Mouse (Mus musculus) forebrain, embryonic 10.5 days (tissue): ENCODE measurements around the gene Parvb. TPM values are rescaled to one million over a fixed set of nuclear protein-coding genes. Genes with fewer than 3 reads are reported as not detected.
A peak's percentile ranks its signal among the peaks of the same experiment; 100 is the strongest.

Experiments used
- DNase-seq: peaks from one replicate; pipeline ENCODE4 v3.0.0-alpha.2; 2017; ENCODE audit warnings: low spot score; ENCODE audit errors: extremely low spot score
- H3K27ac ChIP-seq: fragments of 300-500 bp; sonication (generic); 2 replicates; pipeline ENCODE4 v1.5.1; 2016; ENCODE audit warnings: mild to moderate bottlenecking
- H3K27me3 ChIP-seq: fragments of 300-500 bp; sonication (generic); 2 replicates; pipeline ENCODE4 v1.6.1; 2016; ENCODE audit warnings: mild to moderate bottlenecking; ENCODE audit not compliant: poor library complexity, severe bottlenecking
- H3K36me3 ChIP-seq: fragments of 300-500 bp; sonication (generic); replicated peaks from 2 replicates; pipeline ENCODE4 v1.6.1; 2016; ENCODE audit warnings: mild to moderate bottlenecking, moderate library complexity
- H3K4me1 ChIP-seq: fragments of 300-500 bp; sonication (generic); 2 replicates; pipeline ENCODE4 v1.6.1; 2016
- H3K4me3 ChIP-seq: fragments of 300-500 bp; sonication (generic); 2 replicates; pipeline ENCODE4 v1.5.1; 2016; ENCODE audit warnings: mild to moderate bottlenecking, moderate library complexity
- H3K9me3 ChIP-seq: fragments of 300-500 bp; sonication (generic); 2 replicates; pipeline ENCODE4 v1.6.1; 2016; ENCODE audit warnings: mild to moderate bottlenecking, moderate library complexity
- WGBS: fragments of 180-500 bp; shearing (Covaris S2); methylation state at CpG from one replicate; pipeline ENCODE4 v1.1.7; 2016; 5-methylcytosine and 5-hydroxymethylcytosine counted together
- polyA plus RNA-seq: library from polyadenylated mRNA; unstranded; fragments of >200 nt; fragmentation: Nextera tagmentation; extraction: Ambion mirVana; gene quantifications from 2 replicates; pipeline ENCODE4 v1.2.1, GENCODE M21; 2016

The Parvb gene
- polyA plus RNA-seq, 1 experiment from 2014 or later, result 3.3 TPM

- Histone ChIP-seq H3K36me3 (peaks cover 86% of the 10 kb centered on the region), H3K4me3 (no peak overlapping the region), H3K4me1 (peaks cover 41% of the 10 kb centered on the region), H3K27ac (no peak overlapping the region), H3K27me3 (no peaks in the 10 kb centered on the region), H3K9me3 (no peaks in the 10 kb centered on the region)
- WGBS, result 90% methylated on average over 13 of the region's 13 CpGs
- DNase-seq, result no peak
Measured at GRCm38 (mm10) chr15:84210941-84211340, 20.9 kb upstream of the Parvb start.

GRCm38 (mm10) chr15:84211564-84211963 lies 20.3 kb upstream of the Parvb start:
- Histone ChIP-seq H3K27me3 (no peaks in the 10 kb centered on the region), H3K4me1 (peaks cover 47% of the 10 kb centered on the region), H3K36me3 (peaks cover 80% of the 10 kb centered on the region), H3K4me3 (no peak overlapping the region), H3K27ac (no peak overlapping the region), H3K9me3 (no peaks in the 10 kb centered on the region)
- WGBS, result 80% methylated on average over 4 of the region's 4 CpGs
- no peak for DNase-seq

GRCm38 (mm10) chr15:84212031-84212755 lies 19.6 kb upstream of the Parvb start:
- Histone ChIP-seq H3K27ac (no peak overlapping the region), H3K36me3 (peaks cover 74% of the 10 kb centered on the region)
- 44% methylated on average over 6 of the region's 6 CpGs for WGBS

DNA sequence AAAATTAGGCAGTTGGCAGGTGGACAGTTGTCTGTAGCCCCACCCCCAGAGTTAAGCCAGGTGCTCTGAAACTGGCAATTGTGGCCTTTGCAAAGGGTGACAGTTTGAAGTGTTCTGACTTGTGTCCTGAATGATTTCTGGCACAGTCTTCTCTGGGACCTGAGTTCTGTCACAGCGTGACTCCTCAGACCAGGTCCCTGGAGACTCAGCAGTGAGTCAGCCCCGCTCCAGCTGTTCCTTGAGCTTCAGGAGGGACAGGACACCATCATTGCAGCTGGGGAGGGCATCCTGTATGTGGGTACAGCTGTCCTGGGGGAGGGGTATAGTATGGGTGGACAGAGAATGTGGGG lies 19.1 kb upstream of the Parvb start:
- Histone ChIP-seq H3K27ac (no peak overlapping the region), H3K36me3 (peaks cover 69% of the 10 kb centered on the region)

More at GRCm38 (mm10) chr15:84212031-84212755, 19.6 kb upstream of the Parvb start:
- no peak overlapping the region for H3K4me3 ChIP-seq
- H3K4me1 ChIP-seq, result peaks cover 53% of the 10 kb centered on the region
- peak; percentile 85 for DNase-seq
- no peaks in the 10 kb centered on the region for H3K9me3 ChIP-seq
- H3K27me3 ChIP-seq, result no peaks in the 10 kb centered on the region

DNA sequence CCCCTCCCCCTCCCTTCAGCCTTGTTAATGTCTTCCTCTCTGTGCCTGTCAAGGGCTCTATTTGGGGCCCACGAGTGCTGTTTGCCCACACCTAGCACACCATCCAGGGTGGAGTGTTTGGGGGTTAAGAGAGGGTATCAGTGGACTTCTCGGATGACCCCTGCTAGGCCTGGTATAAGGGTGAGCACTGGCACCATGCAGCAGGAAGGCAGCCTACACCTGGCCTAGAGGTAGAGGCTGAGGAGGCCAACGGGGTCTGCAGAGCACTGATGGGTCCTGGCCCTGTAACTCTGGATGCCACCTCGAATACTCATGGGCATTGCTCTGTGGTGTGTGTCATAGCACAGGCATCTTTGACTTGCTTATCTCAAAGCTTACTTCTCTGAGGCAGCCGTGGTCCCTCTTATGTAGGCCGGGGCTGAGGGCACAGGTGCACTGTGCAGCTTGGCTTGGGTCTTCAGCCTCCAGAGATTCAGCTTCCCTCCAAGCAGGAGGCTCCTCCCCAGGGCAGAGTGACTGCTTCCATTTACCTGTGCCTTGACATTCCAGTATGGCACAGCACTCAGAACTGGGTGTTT lies 18.6 kb upstream of the Parvb start:
- peaks cover 64% of the 10 kb centered on the region for H3K36me3 ChIP-seq
- H3K9me3 ChIP-seq, result no peaks in the 10 kb centered on the region
- DNase-seq, result no peak
- 92% methylated on average over 6 of the region's 6 CpGs for WGBS
- no peak overlapping the region for H3K4me3 ChIP-seq
- H3K27me3 ChIP-seq, result no peaks in the 10 kb centered on the region
- no peak overlapping the region for H3K27ac ChIP-seq
- peaks cover 64% of the 10 kb centered on the region for H3K4me1 ChIP-seq

More for the DNA sequence above, 19.1 kb upstream of the Parvb start:
- H3K27me3 ChIP-seq, result no peaks in the 10 kb centered on the region
- DNase-seq, result no peak
- H3K4me1 ChIP-seq, result peaks cover 59% of the 10 kb centered on the region
- 81% methylated on average over 2 of the region's 2 CpGs for WGBS
- H3K9me3 ChIP-seq, result no peaks in the 10 kb centered on the region
- H3K4me3 ChIP-seq, result no peak overlapping the region

- Histone ChIP-seq H3K27me3 (no peaks in the 10 kb centered on the region), H3K4me1 (peaks cover 76% of the 10 kb centered on the region), H3K4me3 (no peak overlapping the region), H3K9me3 (no peaks in the 10 kb centered on the region), H3K27ac (no peak overlapping the region), H3K36me3 (peaks cover 53% of the 10 kb centered on the region)
- no peak for DNase-seq
- WGBS, result 91% methylated on average over 7 of the region's 7 CpGs
Measured at GRCm38 (mm10) chr15:84214476-84214875, 17.4 kb upstream of the Parvb start.

DNA sequence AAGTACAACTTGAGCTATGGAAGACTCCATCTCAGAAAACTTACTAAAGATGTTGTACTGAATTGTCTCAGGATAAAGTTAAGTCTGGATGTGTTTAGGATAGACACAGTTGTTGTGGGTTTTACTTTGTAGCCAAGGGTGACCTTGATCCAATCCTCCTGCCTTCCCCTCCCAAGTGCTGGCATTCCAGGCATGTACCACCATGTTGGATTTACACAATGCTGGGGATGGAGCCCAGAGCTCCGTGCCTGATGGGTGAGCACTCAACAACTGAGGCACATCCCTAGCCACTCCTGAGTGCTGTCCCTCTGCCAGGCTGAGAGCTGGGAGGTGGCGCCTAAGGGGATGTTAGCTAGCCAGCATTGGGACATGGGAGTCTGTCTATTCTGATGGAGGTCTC lies 16.6 kb upstream of the Parvb start:
- Histone ChIP-seq H3K4me3 (no peak overlapping the region), H3K36me3 (peaks cover 45% of the 10 kb centered on the region), H3K27ac (0 out of 2 replicates have a peak overlapping the region, but pooled peaks have one; percentile 45), H3K27me3 (no peaks in the 10 kb centered on the region), H3K4me1 (peaks cover 80% of the 10 kb centered on the region), H3K9me3 (no peaks in the 10 kb centered on the region)
- 90% methylated on average over 2 of the region's 2 CpGs for WGBS
- no peak for DNase-seq

DNA sequence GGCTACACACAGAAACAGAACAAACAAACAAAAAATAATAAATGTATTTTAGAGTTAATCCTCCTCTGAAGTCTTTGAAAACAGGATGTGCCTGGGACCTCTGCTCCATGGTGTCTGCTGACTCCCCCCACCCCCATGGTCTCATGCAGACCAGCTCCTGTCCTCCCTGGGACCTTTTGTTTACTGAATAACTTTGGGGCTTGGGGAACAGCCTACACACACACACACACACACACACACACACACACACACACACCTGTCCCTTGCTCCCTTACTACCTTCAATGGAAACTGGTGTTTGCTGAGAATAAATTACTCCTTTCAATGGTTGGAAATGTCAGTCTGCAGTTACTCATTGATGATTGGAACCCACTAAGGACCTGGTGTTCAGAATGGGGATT lies 15.8 kb upstream of the Parvb start:
- H3K27me3 ChIP-seq, result no peaks in the 10 kb centered on the region
- H3K4me3 ChIP-seq, result no peak overlapping the region
- H3K4me1 ChIP-seq, result peaks cover 80% of the 10 kb centered on the region
- no peak for DNase-seq
- no peaks in the 10 kb centered on the region for H3K9me3 ChIP-seq
- peaks cover 37% of the 10 kb centered on the region for H3K36me3 ChIP-seq
- H3K27ac ChIP-seq, result peak overlapping the region; percentile 72

DNA sequence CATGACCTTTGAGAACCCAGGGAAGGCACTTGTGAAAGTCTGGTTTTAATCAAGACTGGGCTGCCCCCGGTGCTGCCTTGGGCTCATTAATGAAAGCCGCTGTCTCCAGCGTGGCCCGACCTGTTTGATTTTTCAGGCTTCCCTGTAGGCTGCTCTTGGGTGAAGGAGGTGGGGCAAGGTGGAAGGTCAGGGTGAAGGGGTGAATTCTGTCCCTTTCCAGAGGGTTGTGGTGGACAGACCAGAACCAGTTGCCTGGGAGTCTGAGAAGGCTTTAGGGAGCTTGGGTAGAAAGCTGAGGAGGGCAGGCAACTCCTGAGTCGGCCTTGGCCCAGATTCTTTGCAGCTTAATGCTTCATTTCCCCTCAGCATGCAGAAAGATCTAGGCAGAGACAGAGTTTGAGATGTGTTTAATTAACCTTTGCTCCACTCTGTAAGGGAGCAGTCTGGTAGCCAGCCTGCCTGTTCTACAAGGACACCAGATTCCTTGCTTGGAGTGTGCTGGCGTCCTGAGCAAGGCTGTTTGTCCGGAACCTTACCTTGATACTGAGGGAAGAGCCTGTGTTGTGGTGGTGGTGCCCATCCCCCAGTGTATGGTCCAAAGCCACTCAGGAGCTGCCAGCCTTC lies 15.3 kb upstream of the Parvb start:
- DNase-seq, result peak; percentile 42
- H3K4me1 ChIP-seq, result peaks cover 80% of the 10 kb centered on the region
- peaks cover 32% of the 10 kb centered on the region for H3K36me3 ChIP-seq
- WGBS, result 36% methylated on average over 7 of the region's 7 CpGs
- H3K9me3 ChIP-seq, result no peaks in the 10 kb centered on the region
- H3K27ac ChIP-seq, result peak overlapping the region; percentile 72
- no peak overlapping the region for H3K4me3 ChIP-seq
- no peaks in the 10 kb centered on the region for H3K27me3 ChIP-seq

GRCm38 (mm10) chr15:84217969-84218782 lies 13.7 kb upstream of the Parvb start:
- Histone ChIP-seq H3K4me3 (no peak overlapping the region), H3K27me3 (no peaks in the 10 kb centered on the region), H3K9me3 (no peaks in the 10 kb centered on the region), H3K4me1 (peaks cover 67% of the 10 kb centered on the region), H3K36me3 (peaks cover 22% of the 10 kb centered on the region), H3K27ac (peak overlapping the region; percentile 74)
- no peak for DNase-seq
- 58% methylated on average over 23 of the region's 23 CpGs for WGBS

DNA sequence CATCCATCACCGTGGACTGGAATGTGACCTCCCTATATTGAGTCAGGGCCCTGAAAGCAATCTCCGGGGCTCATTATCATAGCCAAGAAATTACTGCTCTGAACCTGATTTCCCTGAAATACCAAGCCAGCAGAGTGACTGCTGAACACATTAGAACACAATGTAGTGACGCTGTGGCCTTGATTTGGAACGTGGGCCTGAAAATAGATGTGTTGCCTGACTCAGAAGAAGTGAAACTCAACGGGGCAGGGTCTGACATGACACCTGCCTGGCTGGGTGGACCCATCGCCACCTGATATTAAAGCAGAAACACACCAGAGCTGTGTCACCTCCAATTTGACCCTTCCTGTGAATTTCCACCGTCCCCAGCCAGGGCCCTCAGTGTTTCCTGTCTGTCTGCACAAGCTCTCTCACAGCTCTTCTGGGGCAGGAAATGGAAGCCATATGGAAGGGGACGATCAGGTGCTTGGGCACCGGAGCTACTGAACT lies 13.0 kb upstream of the Parvb start:
- H3K9me3 ChIP-seq, result no peaks in the 10 kb centered on the region
- 59% methylated on average over 9 of the region's 9 CpGs for WGBS
- H3K4me1 ChIP-seq, result peaks cover 66% of the 10 kb centered on the region
- no peak overlapping the region for H3K4me3 ChIP-seq
- peak overlapping the region; percentile 74 for H3K27ac ChIP-seq
- H3K27me3 ChIP-seq, result peaks cover 2% of the 10 kb centered on the region; the same call in 1 of the 2 replicates
- peaks cover 15% of the 10 kb centered on the region for H3K36me3 ChIP-seq
- no peak for DNase-seq

- H3K4me1 ChIP-seq, result peaks cover 40% of the 10 kb centered on the region
- no peaks in the 10 kb centered on the region for H3K36me3 ChIP-seq
- H3K9me3 ChIP-seq, result no peaks in the 10 kb centered on the region
- no peak overlapping the region for H3K27ac ChIP-seq
- DNase-seq, result no peak
- 89% methylated on average over 5 of the region's 5 CpGs for WGBS
- peaks cover 12% of the 10 kb centered on the region; the same call in 1 of the 2 replicates for H3K27me3 ChIP-seq
- H3K4me3 ChIP-seq, result no peak overlapping the region
Measured at GRCm38 (mm10) chr15:84221539-84221938, 10.3 kb upstream of the Parvb start.
